Mouse (Mus musculus) heart, embryonic 11.5 days (tissue): Measurements from ENCODE around the gene Gm21663. TPM values are rescaled to one million over a fixed set of nuclear protein-coding genes. Genes with fewer than 3 reads are reported as not detected.

Source experiments
- ATAC-seq: fragments of 200-750 bp; cut with Nextera tagmentation; replicated peaks from 2 replicates; pipeline ENCODE4 v1.8.0; 2017; ENCODE audit warnings: moderate library complexity; ENCODE audit not compliant: insufficient number of reproducible peaks, low FRiP score, low TSS enrichment
- H3K27ac ChIP-seq: fragments of 300-500 bp; sonication (generic); 2 replicates; pipeline ENCODE4 v1.5.1; 2014; ENCODE audit warnings: mild to moderate bottlenecking, low read depth, low read length
- H3K27me3 ChIP-seq: fragments of 300-500 bp; sonication (generic); 2 replicates; pipeline ENCODE4 v1.6.1; 2014; ENCODE audit warnings: mild to moderate bottlenecking, low read length, mixed read lengths; ENCODE audit not compliant: control insufficient read depth, insufficient read depth
- H3K36me3 ChIP-seq: fragments of 300-500 bp; sonication (generic); 2 replicates; pipeline ENCODE4 v1.6.1; 2014; ENCODE audit warnings: mild to moderate bottlenecking, low read length, moderate library complexity, mixed read lengths; ENCODE audit not compliant: control insufficient read depth, insufficient read depth
- H3K4me1 ChIP-seq: fragments of 300-500 bp; sonication (generic); 2 replicates; pipeline ENCODE4 v1.6.1; 2014; ENCODE audit warnings: low read length; ENCODE audit not compliant: control insufficient read depth, insufficient read depth
- H3K4me2 ChIP-seq: fragments of 300-500 bp; sonication (generic); 2 replicates; pipeline ENCODE4 v1.6.1; 2014; ENCODE audit warnings: mild to moderate bottlenecking, moderate library complexity
- H3K4me3 ChIP-seq: fragments of 300-500 bp; sonication (generic); 2 replicates; pipeline ENCODE4 v1.5.1; 2014; ENCODE audit warnings: low read depth, low read length
- H3K9ac ChIP-seq: fragments of 300-500 bp; sonication (generic); 2 replicates; pipeline ENCODE4 v1.6.1; 2014; ENCODE audit warnings: mild to moderate bottlenecking, low read depth, low read length, moderate library complexity
- H3K9me3 ChIP-seq: fragments of 300-500 bp; sonication (generic); replicated peaks from 2 replicates; pipeline ENCODE4 v1.6.1; 2016; ENCODE audit warnings: low read length; ENCODE audit not compliant: control insufficient read depth
- WGBS: fragments of 180-500 bp; shearing (Covaris S2); extraction: QIAGEN DNeasy Blood & Tissue Kit; methylation state at CpG from one replicate; pipeline ENCODE4 v1.1.7; 2014; ENCODE audit not compliant: insufficient replicate concordance; 5-methylcytosine and 5-hydroxymethylcytosine counted together
- polyA plus RNA-seq: library from polyadenylated mRNA; unstranded; fragments of >200 nt; fragmentation: Nextera tagmentation; extraction: Ambion mirVana; gene quantifications from 2 replicates; pipeline ENCODE4 v1.2.1, GENCODE M21; 2014

The Gm21663 gene
- polyA plus RNA-seq, 1 experiment from 2014 or later = 0.06 TPM

GRCm38 (mm10) chr5:25886708-25887107 lies 55.5 kb downstream of the Gm21663 start:
- Histone ChIP-seq H3K4me2 (no peak overlapping the region), H3K9ac (no peak overlapping the region), H3K4me1 (no peaks in the 10 kb centered on the region), H3K27ac (no peak overlapping the region), H3K36me3 (no peaks in the 10 kb centered on the region), H3K27me3 (no peaks in the 10 kb centered on the region), H3K9me3 (peaks cover 3% of the 10 kb centered on the region), H3K4me3 (no peak overlapping the region)
- no peak for ATAC-seq
- WGBS = 76% methylated on average over 3 of the region's 3 CpGs

Other genes with a start within 250 kb of the Gm21663 start
- 10.0 and 11.1 TPM in 2 replicates for gene Xrcc2, start 236.6 kb downstream of the Gm21663 start, polyA plus RNA-seq
- 37.4 and 42.5 TPM in 2 replicates for gene Actr3b, start 182.4 kb downstream of the Gm21663 start, polyA plus RNA-seq
- gene Gm21671, start 12.0 kb upstream of the Gm21663 start, polyA plus RNA-seq = 0.07 TPM in 1 of 2 replicates, not detected in the other
- 0.16 and 0.27 TPM in 2 replicates for gene Gm21680, start 30.3 kb upstream of the Gm21663 start, polyA plus RNA-seq
- gene Gm21698, start 46.3 kb upstream of the Gm21663 start, polyA plus RNA-seq = 0.23 and 0.26 TPM in 2 replicates
- gene Gm1979, start 62.4 kb upstream of the Gm21663 start, polyA plus RNA-seq = 0.31 TPM in 1 of 2 replicates, not detected in the other
- gene Gm5862, start 80.5 kb upstream of the Gm21663 start, polyA plus RNA-seq = not detected in 2 replicates
- gene Speer4a, start 97.2 kb upstream of the Gm21663 start, polyA plus RNA-seq = not detected in 2 replicates
- gene Gm7347, start 116.2 kb upstream of the Gm21663 start, polyA plus RNA-seq = 0.07 TPM in 1 of 2 replicates, not detected in the other
- not detected in 2 replicates for gene Gm10471, start 146.9 kb upstream of the Gm21663 start, polyA plus RNA-seq
- not detected in 2 replicates for gene 5031410I06Rik, start 163.0 kb upstream of the Gm21663 start, polyA plus RNA-seq
- gene Gm10220, start 179.0 kb upstream of the Gm21663 start, polyA plus RNA-seq = not detected in 2 replicates